Comparison of ENCODE assay signal across 10 mouse cellular contexts in genomic region chr17:66118991-66119390, GRCm38 (mm10).
"Had no signal": no experiment of that assay in that cellular context is flagged by ENCODE, and none has a peak within 500 bp of the region (broad histone marks: within the 10 kb centered on the region; RNA-seq: fewer than 3 reads in every experiment).

No protein-coding gene starts in this region.

- DNase-seq: kidney, postnatal 10 days; kidney, postnatal 36 days; liver, embryonic 13.5 days; lung, adult 2 months; lung, postnatal 14 days; right cerebral cortex, adult 18-20 months; right cerebral cortex, postnatal 14 days; spleen, adult 18-20 months; thymus, postnatal 25 days had no signal

- ATAC-seq: midbrain, embryonic 15.5 days had no signal
